Comparison of ENCODE assay signal across 13 mouse cellular contexts in the genomic region with DNA sequence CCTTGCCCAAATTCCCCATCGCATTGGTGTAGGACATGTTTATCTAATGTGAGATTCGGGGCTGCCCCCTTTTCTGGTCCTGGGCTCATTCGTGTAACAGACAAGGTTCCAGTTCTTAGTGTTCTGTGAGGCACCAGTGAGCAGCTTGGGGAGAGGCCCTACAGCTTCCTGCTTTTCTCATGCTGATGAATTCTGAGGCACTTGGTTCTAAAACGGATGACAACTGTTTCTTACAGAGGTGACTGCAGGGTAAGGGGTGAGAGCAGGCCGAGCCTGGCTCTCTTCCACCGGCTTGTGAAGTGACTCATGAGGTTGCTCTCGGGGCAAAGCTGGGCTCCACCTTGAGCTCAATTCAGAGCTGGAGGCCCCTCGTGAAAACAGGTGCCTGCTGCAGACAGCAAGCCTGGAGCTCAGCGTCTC.
A peak's percentile ranks its signal among the peaks of the same experiment; 100 is the strongest.
DNase-seq lines count a peak whose midpoint lies in the region; ATAC-seq and TF ChIP-seq lines count a peak whose summit lies in the region.
"Had no signal": no experiment of that assay in that cellular context is flagged by ENCODE, and none has a peak within 500 bp of the region (broad histone marks: within the 10 kb centered on the region; RNA-seq: fewer than 3 reads in every experiment).

No protein-coding gene starts in this region.

- no peak for ATAC-seq in intestine, embryonic 14.5 days (replicated peaks; ENCODE audit: low FRiP score, low TSS enrichment, low read depth)
- ATAC-seq in intestine, postnatal 0 days = no peak
- peak; percentile 93 for ATAC-seq in activated CD4-positive, CD25-positive, alpha-beta regulatory T cell, adult 4 months
- no peak for ATAC-seq in limb, embryonic 14.5 days (ENCODE audit: low FRiP score, low read depth)
- no peak for ATAC-seq in erythroid progenitor cell, adult 5-6 weeks (replicated peaks; ENCODE audit: low FRiP score, poor library complexity, severe bottlenecking)
- no peak for ATAC-seq in midbrain, embryonic 14.5 days (ENCODE audit: low FRiP score, low TSS enrichment)

- H3K36me3 ChIP-seq in intestine, embryonic 14.5 days (ENCODE audit: control insufficient read depth, insufficient read depth, low read length) = no peaks in the 10 kb centered on the region
- no peaks in the 10 kb centered on the region for H3K36me3 ChIP-seq in intestine, postnatal 0 days (ENCODE audit: control insufficient read depth, insufficient read depth)
- no peaks in the 10 kb centered on the region for H3K36me3 ChIP-seq in limb, embryonic 14.5 days (ENCODE audit: control insufficient read depth, insufficient read depth, low read length)
- H3K36me3 ChIP-seq in midbrain, embryonic 14.5 days (ENCODE audit: control insufficient read depth, insufficient read depth, low read length) = no peaks in the 10 kb centered on the region
- H3K36me3 ChIP-seq: forebrain, embryonic 10.5 days; heart, embryonic 15.5 days had no signal

- H3K4me2 ChIP-seq in intestine, embryonic 14.5 days (ENCODE audit: low read length) = no peak overlapping the region
- no peak overlapping the region for H3K4me2 ChIP-seq in intestine, postnatal 0 days (replicated peaks; ENCODE audit: low read depth)
- H3K4me2 ChIP-seq in limb, embryonic 14.5 days (replicated peaks; ENCODE audit: low read depth, low read length, severe bottlenecking) = no peak overlapping the region
- H3K4me2 ChIP-seq in midbrain, embryonic 14.5 days (ENCODE audit: low read length) = no peak overlapping the region
- H3K4me2 ChIP-seq: heart, embryonic 15.5 days had no signal

- TF ChIP-seq CTCF in intestine, postnatal 0 days (IDR thresholded peaks at IDR 0.05; ENCODE audit: low read depth) = no peak

- no peak overlapping the region for H3K9ac ChIP-seq in intestine, embryonic 14.5 days (ENCODE audit: low read length)
- no peak overlapping the region for H3K9ac ChIP-seq in intestine, postnatal 0 days (ENCODE audit: low read depth, low read length)
- H3K9ac ChIP-seq in limb, embryonic 14.5 days (ENCODE audit: low read depth, low read length, severe bottlenecking) = no peak overlapping the region
- no peak overlapping the region for H3K9ac ChIP-seq in midbrain, embryonic 14.5 days (replicated peaks; ENCODE audit: low read length)
- H3K9ac ChIP-seq: heart, embryonic 15.5 days; liver, embryonic 14.5 days had no signal

- no peak overlapping the region for H3K4me3 ChIP-seq in intestine, embryonic 14.5 days (ENCODE audit: low read depth, low read length)
- no peak overlapping the region for H3K4me3 ChIP-seq in intestine, postnatal 0 days (ENCODE audit: low read depth, low read length)
- H3K4me3 ChIP-seq in limb, embryonic 14.5 days (replicated peaks; ENCODE audit: low read length) = no peak overlapping the region
- H3K4me3 ChIP-seq in midbrain, embryonic 14.5 days (replicated peaks; ENCODE audit: low read depth, low read length) = no peak overlapping the region
- H3K4me3 ChIP-seq: forebrain, embryonic 10.5 days; heart, embryonic 15.5 days had no signal

- WGBS in intestine, embryonic 14.5 days = 49% methylated on average over 9 of the region's 9 CpGs
- 48% methylated on average over 9 of the region's 9 CpGs for WGBS in intestine, postnatal 0 days
- WGBS in limb, embryonic 14.5 days = 54% methylated on average over 9 of the region's 9 CpGs
- 71% methylated on average over 9 of the region's 9 CpGs for WGBS in midbrain, embryonic 14.5 days

- peaks cover 3% of the 10 kb centered on the region; the same call in 1 of the 2 replicates for H3K9me3 ChIP-seq in intestine, embryonic 14.5 days (ENCODE audit: control insufficient read depth, low read length)
- H3K9me3 ChIP-seq in intestine, postnatal 0 days (ENCODE audit: control insufficient read depth) = no peaks in the 10 kb centered on the region
- H3K9me3 ChIP-seq in limb, embryonic 14.5 days (ENCODE audit: control insufficient read depth, low read length) = no peaks in the 10 kb centered on the region
- no peaks in the 10 kb centered on the region for H3K9me3 ChIP-seq in midbrain, embryonic 14.5 days (ENCODE audit: control insufficient read depth, low read length)
- H3K9me3 ChIP-seq: heart, embryonic 15.5 days had no signal

- H3K4me1 ChIP-seq in intestine, embryonic 14.5 days (replicated peaks; ENCODE audit: control insufficient read depth, insufficient read depth, low read length) = peaks cover 19% of the 10 kb centered on the region
- peaks cover 3% of the 10 kb centered on the region; the same call in 1 of the 2 replicates for H3K4me1 ChIP-seq in intestine, postnatal 0 days (replicated peaks; ENCODE audit: control insufficient read depth, insufficient read depth, low read length)
- H3K4me1 ChIP-seq in limb, embryonic 14.5 days (ENCODE audit: control insufficient read depth, insufficient read depth, low read length) = peaks cover 21% of the 10 kb centered on the region
- no peaks in the 10 kb centered on the region for H3K4me1 ChIP-seq in midbrain, embryonic 14.5 days (ENCODE audit: control insufficient read depth, insufficient read depth, low read length)

- H3K27ac ChIP-seq in intestine, embryonic 14.5 days (ENCODE audit: low read depth) = peak overlapping the region; percentile 18
- no peak overlapping the region for H3K27ac ChIP-seq in intestine, postnatal 0 days (ENCODE audit: low read depth, low read length)
- 0 out of 2 replicates have a peak overlapping the region, but pooled peaks have one; percentile 15 for H3K27ac ChIP-seq in limb, embryonic 14.5 days (replicated peaks; ENCODE audit: low read depth, low read length)
- no peak overlapping the region for H3K27ac ChIP-seq in midbrain, embryonic 14.5 days (replicated peaks; ENCODE audit: low read depth, low read length)
- H3K27ac ChIP-seq: forebrain, embryonic 10.5 days; heart, embryonic 15.5 days; liver, embryonic 14.5 days; stomach, postnatal 0 days had no signal

- TF ChIP-seq POLR2A in limb, embryonic 14.5 days (IDR thresholded peaks at IDR 0.05; ENCODE audit: borderline replicate concordance, extremely low read depth, insufficient read depth, insufficient read length) = no peak

- no peaks in the 10 kb centered on the region for H3K27me3 ChIP-seq in intestine, embryonic 14.5 days (replicated peaks; ENCODE audit: control insufficient read depth, insufficient read depth, low read length)
- H3K27me3 ChIP-seq in intestine, postnatal 0 days (replicated peaks; ENCODE audit: control insufficient read depth, insufficient read depth, low read length) = no peaks in the 10 kb centered on the region
- H3K27me3 ChIP-seq in limb, embryonic 14.5 days (ENCODE audit: control insufficient read depth, insufficient read depth, low read length) = no peaks in the 10 kb centered on the region
- no peaks in the 10 kb centered on the region for H3K27me3 ChIP-seq in midbrain, embryonic 14.5 days (ENCODE audit: control insufficient read depth, insufficient read depth, low read length)
- H3K27me3 ChIP-seq: heart, embryonic 15.5 days had no signal

- DNase-seq in intestine, embryonic 14.5 days (ENCODE audit: low spot score) = no peak
- peak; percentile 53 to 61 for DNase-seq in B cell, adult 2 months
- DNase-seq in limb, embryonic 14.5 days (ENCODE audit: low spot score) = no peak
- DNase-seq in right cerebral cortex, postnatal 14 days = no peak
- no peak for DNase-seq in midbrain, embryonic 14.5 days
- DNase-seq: cerebellum, postnatal 10 days had no signal

Comparison
In these comparisons a context has a peak if more than half of its experiments do, and no peak if none do; other contexts are left out.
1. H3K27ac ChIP-seq: peak in intestine, embryonic 14.5 days (single experiment) and limb, embryonic 14.5 days (single experiment); none in intestine, postnatal 0 days (single experiment) and midbrain, embryonic 14.5 days (single experiment).
2. DNase-seq: peak in B cell, adult 2 months (2 of 2); none in intestine, embryonic 14.5 days (single experiment), limb, embryonic 14.5 days (single experiment), right cerebral cortex, postnatal 14 days (single experiment) and midbrain, embryonic 14.5 days (single experiment).